Mouse (Mus musculus) embryonic facial prominence, embryonic 14.5 days (tissue): ENCODE results near the gene Pmis2. TPM values are rescaled to one million over a fixed set of nuclear protein-coding genes. Genes with fewer than 3 reads are reported as not detected.

Experiments
- ATAC-seq: fragments of 200-750 bp; cut with Nextera tagmentation; 2 replicates; pipeline ENCODE4 v1.8.0; 2017; ENCODE audit warnings: low read depth, moderate number of reproducible peaks, moderate TSS enrichment
- DNase-seq: peaks from one replicate; pipeline ENCODE4 v3.0.0-alpha.2; 2015; ENCODE audit warnings: low spot score
- H3K27ac ChIP-seq: fragments of 300-500 bp; sonication (generic); replicated peaks from 2 replicates; pipeline ENCODE4 v1.5.1; 2014; ENCODE audit warnings: low read depth, mild to moderate bottlenecking, low read length, moderate library complexity
- H3K27me3 ChIP-seq: fragments of 300-500 bp; sonication (generic); replicated peaks from 2 replicates; pipeline ENCODE4 v1.6.1; 2014; ENCODE audit warnings: low read length; ENCODE audit not compliant: control insufficient read depth, insufficient read depth
- H3K36me3 ChIP-seq: fragments of 300-500 bp; sonication (generic); 2 replicates; pipeline ENCODE4 v1.6.1; 2014; ENCODE audit warnings: low read length, mixed read lengths; ENCODE audit not compliant: control insufficient read depth, insufficient read depth
- H3K4me1 ChIP-seq: fragments of 300-500 bp; sonication (generic); 2 replicates; pipeline ENCODE4 v1.6.1; 2014; ENCODE audit warnings: antibody characterized with exemption, low read length; ENCODE audit not compliant: control insufficient read depth, insufficient read depth
- H3K4me2 ChIP-seq: fragments of 300-500 bp; sonication (generic); 2 replicates; pipeline ENCODE4 v1.6.1; 2014; ENCODE audit warnings: low read depth, mild to moderate bottlenecking, low read length, moderate library complexity, mixed read lengths
- H3K4me3 ChIP-seq: fragments of 300-500 bp; sonication (generic); 2 replicates; pipeline ENCODE4 v1.5.1; 2014; ENCODE audit warnings: low read depth, mild to moderate bottlenecking, low read length
- H3K9ac ChIP-seq: fragments of 300-500 bp; sonication (generic); 2 replicates; pipeline ENCODE4 v1.6.1; 2014; ENCODE audit warnings: low read depth, mild to moderate bottlenecking, low read length, moderate library complexity, mixed read lengths
- H3K9me3 ChIP-seq: fragments of 300-500 bp; sonication (generic); 2 replicates; pipeline ENCODE4 v1.6.1; 2016; ENCODE audit warnings: low read length; ENCODE audit not compliant: control insufficient read depth
- WGBS: fragments of 180-500 bp; shearing (Covaris S2); extraction: QIAGEN DNeasy Blood & Tissue Kit; methylation state at CpG from one replicate; pipeline ENCODE4 v1.1.7; 2014; 5-methylcytosine and 5-hydroxymethylcytosine counted together
- polyA plus RNA-seq: library from polyadenylated mRNA; unstranded; fragments of >200 nt; fragmentation: Nextera tagmentation; extraction: Ambion mirVana; gene quantifications from 2 replicates; pipeline ENCODE4 v1.2.1, GENCODE M21; 2014

Gene Pmis2
- polyA plus RNA-seq, 1 experiment from 2014 or later: not detected

GRCm38 (mm10) chr7:30698101-30698500 is 26.7 kb upstream of the Pmis2 start:
- DNase-seq: no peak
- H3K4me3 ChIP-seq: no peak overlapping the region
- 58% methylated on average over 5 of the region's 5 CpGs for WGBS
- H3K9ac ChIP-seq: no peak overlapping the region
- no peak overlapping the region for H3K27ac ChIP-seq
- H3K4me1 ChIP-seq: peaks cover 3% of the 10 kb centered on the region; the same call in 1 of the 2 replicates
- H3K9me3 ChIP-seq: no peaks in the 10 kb centered on the region
- no peak for ATAC-seq
- no peaks in the 10 kb centered on the region for H3K27me3 ChIP-seq
- no peak overlapping the region for H3K4me2 ChIP-seq
- H3K36me3 ChIP-seq: no peaks in the 10 kb centered on the region

GRCm38 (mm10) chr7:30688325-30688724 is 16.9 kb upstream of the Pmis2 start:
- Histone ChIP-seq H3K27me3 (peaks cover 15% of the 10 kb centered on the region), H3K4me2 (no peak overlapping the region), H3K27ac (no peak overlapping the region), H3K9ac (no peak overlapping the region), H3K4me1 (no peaks in the 10 kb centered on the region), H3K36me3 (no peaks in the 10 kb centered on the region), H3K9me3 (no peaks in the 10 kb centered on the region), H3K4me3 (no peak overlapping the region)
- WGBS: 63% methylated on average over 6 of the region's 6 CpGs
- ATAC-seq: no peak
- DNase-seq: no peak

- ATAC-seq (no peak), DNase-seq (no peak)
- 68% methylated on average over 2 of the region's 2 CpGs for WGBS
- H3K9ac ChIP-seq: no peak overlapping the region
- H3K27ac ChIP-seq: no peak overlapping the region
- H3K4me3 ChIP-seq: no peak overlapping the region
- no peaks in the 10 kb centered on the region for H3K4me1 ChIP-seq
- H3K9me3 ChIP-seq: no peaks in the 10 kb centered on the region
- no peak overlapping the region for H3K4me2 ChIP-seq
- H3K36me3 ChIP-seq: no peaks in the 10 kb centered on the region
- H3K27me3 ChIP-seq: peaks cover 15% of the 10 kb centered on the region
Measured at GRCm38 (mm10) chr7:30683425-30683824, 12.0 kb upstream of the Pmis2 start.

- no peak overlapping the region for H3K9ac ChIP-seq
- no peaks in the 10 kb centered on the region for H3K36me3 ChIP-seq
- 48% methylated on average over 5 of the region's 5 CpGs for WGBS
- no peak for ATAC-seq
- H3K4me3 ChIP-seq: no peak overlapping the region
- no peaks in the 10 kb centered on the region for H3K9me3 ChIP-seq
- peaks cover 5% of the 10 kb centered on the region; the same call in 1 of the 2 replicates for H3K27me3 ChIP-seq
- no peak overlapping the region for H3K4me2 ChIP-seq
- H3K4me1 ChIP-seq: no peaks in the 10 kb centered on the region
- no peak overlapping the region for H3K27ac ChIP-seq
- no peak for DNase-seq
Measured at GRCm38 (mm10) chr7:30681897-30682296, 10.5 kb upstream of the Pmis2 start.

- H3K27me3 ChIP-seq: no peaks in the 10 kb centered on the region
- H3K4me2 ChIP-seq: no peak overlapping the region
- DNase-seq (no peak), ATAC-seq (no peak)
- no peaks in the 10 kb centered on the region for H3K4me1 ChIP-seq
- H3K36me3 ChIP-seq: no peaks in the 10 kb centered on the region
- no peak overlapping the region for H3K27ac ChIP-seq
- no peaks in the 10 kb centered on the region for H3K9me3 ChIP-seq
- H3K4me3 ChIP-seq: no peak overlapping the region
- WGBS: 64% methylated on average over 5 of the region's 5 CpGs
- H3K9ac ChIP-seq: no peak overlapping the region
Measured at GRCm38 (mm10) chr7:30678263-30678975, 7.0 kb upstream of the Pmis2 start.

GRCm38 (mm10) chr7:30669229-30669628 is 2.2 kb downstream of the Pmis2 start:
- Histone ChIP-seq H3K4me2 (no peak overlapping the region), H3K27me3 (no peaks in the 10 kb centered on the region), H3K36me3 (no peaks in the 10 kb centered on the region), H3K27ac (no peak overlapping the region), H3K9ac (no peak overlapping the region), H3K4me1 (peaks cover 6% of the 10 kb centered on the region; the same call in 1 of the 2 replicates), H3K9me3 (no peaks in the 10 kb centered on the region), H3K4me3 (no peak overlapping the region)
- DNase-seq (peak; percentile 11), ATAC-seq (no peak)
- WGBS: 51% methylated on average over 3 of the region's 3 CpGs

- WGBS: 6% methylated on average over 11 of the region's 11 CpGs
- H3K36me3 ChIP-seq: peaks cover 13% of the 10 kb centered on the region
- H3K27ac ChIP-seq: no peak overlapping the region; the same call in 1 of the 2 replicates
- DNase-seq: peak; percentile 14
- H3K9ac ChIP-seq: peak overlapping the region; percentile 81
- ATAC-seq: peak; percentile 38
- peak overlapping the region; percentile 71 for H3K4me3 ChIP-seq
- peak overlapping the region; percentile 66 for H3K4me2 ChIP-seq
- peaks cover 6% of the 10 kb centered on the region; the same call in 1 of the 2 replicates for H3K4me1 ChIP-seq
- no peaks in the 10 kb centered on the region for H3K9me3 ChIP-seq
- H3K27me3 ChIP-seq: no peaks in the 10 kb centered on the region
Measured at GRCm38 (mm10) chr7:30665321-30665720, 6.1 kb downstream of the Pmis2 start.

GRCm38 (mm10) chr7:30664529-30665200 is 6.7 kb downstream of the Pmis2 start, which contains the start of gene Haus5:
Haus5 (minus strand) TSS chr7:30664994.
- DNase-seq (peak; percentile 94), ATAC-seq (peak; percentile 97)
- peak within 1 kb of the TSS; percentile 66 for H3K4me2 ChIP-seq
- H3K9ac ChIP-seq: peak within 1 kb of the TSS; percentile 81
- H3K9me3 ChIP-seq: no peaks in the 10 kb centered on the region
- H3K4me3 ChIP-seq: peak within 1 kb of the TSS; percentile 71
- peaks cover 19% of the 10 kb centered on the region for H3K36me3 ChIP-seq
- H3K27ac ChIP-seq: peak within 1 kb of the TSS; percentile 59; the same call in 1 of the 2 replicates
- peaks cover 6% of the 10 kb centered on the region; the same call in 1 of the 2 replicates for H3K4me1 ChIP-seq
- H3K27me3 ChIP-seq: no peaks in the 10 kb centered on the region
- under 1% methylated on average over 34 of the region's 34 CpGs for WGBS
